Comparison of ENCODE assay signal across 8 mouse cellular contexts in the genomic region with DNA sequence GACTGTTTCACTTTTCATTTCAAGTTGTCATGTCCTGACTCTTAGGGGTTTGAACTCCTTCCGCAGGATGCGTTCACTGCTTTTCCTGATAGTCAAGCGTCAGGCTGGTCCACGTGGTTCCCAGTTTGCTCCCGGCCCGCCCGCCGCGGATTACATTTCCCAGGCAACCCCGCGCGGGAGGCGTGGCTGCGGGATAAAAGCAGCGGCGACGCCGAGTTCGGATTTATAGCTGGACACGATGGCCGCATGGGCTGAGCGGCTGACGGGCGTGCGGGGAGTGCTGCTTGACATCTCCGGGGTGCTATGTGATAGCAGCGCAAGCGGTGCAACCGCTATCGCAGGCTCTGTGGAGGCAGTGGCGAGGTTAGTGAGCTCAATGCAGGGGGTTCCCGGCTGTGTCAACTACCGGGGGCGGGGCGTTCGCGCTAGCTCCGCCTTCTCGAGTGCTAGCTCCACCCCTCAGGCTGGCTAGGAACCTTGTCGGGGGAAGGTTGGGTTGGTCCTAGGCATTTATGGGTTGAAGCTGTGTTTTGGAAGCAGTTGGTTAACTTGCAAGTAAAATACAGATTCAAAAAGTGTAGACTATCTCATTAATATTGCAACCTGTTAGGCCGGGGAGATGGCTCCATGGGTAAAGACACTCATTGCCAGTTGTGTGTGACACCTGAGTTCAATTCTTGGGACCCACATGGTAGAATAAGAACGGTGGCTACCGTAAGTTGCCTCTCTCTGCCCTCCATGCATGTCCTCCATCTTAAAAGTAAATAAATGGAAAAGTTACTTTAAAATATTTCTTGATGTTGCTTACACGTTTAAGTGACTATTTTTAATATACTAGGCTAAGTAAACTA. TPM values are rescaled to one million over a fixed set of nuclear protein-coding genes. Genes with fewer than 3 reads are reported as not detected.
A peak's percentile ranks its signal among the peaks of the same experiment; 100 is the strongest.
DNase-seq lines count a peak whose midpoint lies in the region; ATAC-seq and TF ChIP-seq lines count a peak whose summit lies in the region.

A gene (plus strand): TSS at position 171 of the 851 bp plus-strand sequence.

- H3K9me3 ChIP-seq in erythroblast, embryonic 14.5 days (ENCODE audit: control insufficient read depth, low read length), result no peaks in the 10 kb centered on the region
- no peaks in the 10 kb centered on the region for H3K9me3 ChIP-seq in heart, embryonic 11.5 days (replicated peaks; ENCODE audit: control insufficient read depth, low read length)
- no peaks in the 10 kb centered on the region for H3K9me3 ChIP-seq in kidney, embryonic 16.5 days (ENCODE audit: low read length)

- no peak within 1 kb of the TSS for H3K27ac ChIP-seq in heart, embryonic 11.5 days (ENCODE audit: low read depth, low read length)
- no peak within 1 kb of the TSS for H3K27ac ChIP-seq in kidney, embryonic 16.5 days (ENCODE audit: low read length)
- peak within 1 kb of the TSS; percentile 67 for H3K27ac ChIP-seq in liver, adult 2 months (replicated peaks; ENCODE audit: insufficient read depth, low read depth, low read length)

- H3K4me1 ChIP-seq in erythroblast, embryonic 14.5 days (ENCODE audit: control insufficient read depth), result peaks cover 24% of the 10 kb centered on the region
- H3K4me1 ChIP-seq in heart, embryonic 11.5 days (ENCODE audit: control insufficient read depth, insufficient read depth, low read length), result peaks cover 6% of the 10 kb centered on the region; the same call in 1 of the 2 replicates
- H3K4me1 ChIP-seq in kidney, embryonic 16.5 days (ENCODE audit: insufficient read depth, low read length), result peaks cover 12% of the 10 kb centered on the region
- peaks cover 2% of the 10 kb centered on the region; the same call in 1 of the 2 replicates for H3K4me1 ChIP-seq in liver, adult 2 months (ENCODE audit: control insufficient read depth, insufficient read depth, low read length)

- ATAC-seq in heart, embryonic 11.5 days (replicated peaks; ENCODE audit: insufficient number of reproducible peaks, low FRiP score, low TSS enrichment), result peak; percentile 79
- ATAC-seq in kidney, embryonic 16.5 days (ENCODE audit: low FRiP score, low TSS enrichment), result peak; percentile 87
- ATAC-seq in monocyte, adult 5-6 weeks (replicated peaks; ENCODE audit: insufficient number of reproducible peaks, low FRiP score, low TSS enrichment, poor library complexity, severe bottlenecking), result peak; percentile 76

- H3K79me2 ChIP-seq in liver, adult 2 months (ENCODE audit: control insufficient read depth, insufficient read depth, low read length), result peaks cover 2% of the 10 kb centered on the region; the same call in 1 of the 2 replicates

- H3K4me3 ChIP-seq in erythroblast, embryonic 14.5 days (replicated peaks), result peak within 1 kb of the TSS; percentile 71
- H3K4me3 ChIP-seq in heart, embryonic 11.5 days (ENCODE audit: low read depth, low read length), result peak within 1 kb of the TSS; percentile 57
- peak within 1 kb of the TSS; percentile 67 for H3K4me3 ChIP-seq in kidney, embryonic 16.5 days (ENCODE audit: low read length)
- H3K4me3 ChIP-seq in liver, adult 2 months (ENCODE audit: insufficient read depth, low read depth, low read length), result peak within 1 kb of the TSS; percentile 87

- H3K27me3 ChIP-seq in erythroblast, embryonic 14.5 days (ENCODE audit: control insufficient read depth), result peaks cover 23% of the 10 kb centered on the region
- H3K27me3 ChIP-seq in heart, embryonic 11.5 days (ENCODE audit: control insufficient read depth, insufficient read depth, low read length), result peaks cover 2% of the 10 kb centered on the region; the same call in 1 of the 2 replicates
- H3K27me3 ChIP-seq in kidney, embryonic 16.5 days (ENCODE audit: insufficient read depth, low read length), result 0 out of 2 replicates have a peak, but pooled peaks cover 5% of the 10 kb centered on the region
- no peaks in the 10 kb centered on the region for H3K27me3 ChIP-seq in liver, adult 2 months (ENCODE audit: control insufficient read depth, insufficient read depth, low read length)

- DNase-seq in CD4-positive, CD25-positive, alpha-beta regulatory T cell, adult 2 months (ENCODE audit: low read depth, low spot score), result peak; percentile 91
- peak; percentile 46 for DNase-seq in brain, embryonic 18.5 days (ENCODE audit: low read depth, low spot score)
- DNase-seq in liver, adult 2 months (ENCODE audit: extremely low read depth, low read depth, low spot score), result peak; percentile 64
- DNase-seq in spleen, postnatal 36 days (ENCODE audit: low spot score in 2 of 2), result peak; percentile 63 to 69

- 7% methylated on average over 44 of the region's 44 CpGs for WGBS in heart, embryonic 11.5 days (ENCODE audit: insufficient replicate concordance)
- 7% methylated on average over 44 of the region's 44 CpGs for WGBS in kidney, embryonic 16.5 days
- 7% methylated on average over 44 of the region's 44 CpGs for WGBS in liver, adult 2 months

- H3K36me3 ChIP-seq in erythroblast, embryonic 14.5 days (ENCODE audit: control insufficient read depth), result no peaks in the 10 kb centered on the region
- H3K36me3 ChIP-seq in heart, embryonic 11.5 days (ENCODE audit: control insufficient read depth, insufficient read depth, low read length), result no peaks in the 10 kb centered on the region
- H3K36me3 ChIP-seq in kidney, embryonic 16.5 days (ENCODE audit: insufficient read depth, low read length), result no peaks in the 10 kb centered on the region
- H3K36me3 ChIP-seq in liver, adult 2 months (ENCODE audit: control insufficient read depth, insufficient read depth, low read length), result no peaks in the 10 kb centered on the region

- no peak for TF ChIP-seq CTCF in liver, adult 2 months (IDR thresholded peaks at IDR 0.05; ENCODE audit: low read depth, low read length)

- peak within 1 kb of the TSS; percentile 74 for H3K4me2 ChIP-seq in heart, embryonic 11.5 days
- peak within 1 kb of the TSS; percentile 70 for H3K4me2 ChIP-seq in kidney, embryonic 16.5 days (replicated peaks; ENCODE audit: low read depth, low read length)

- H3K9ac ChIP-seq in heart, embryonic 11.5 days (ENCODE audit: low read depth, low read length), result peak within 1 kb of the TSS; percentile 68
- peak within 1 kb of the TSS; percentile 73 for H3K9ac ChIP-seq in kidney, embryonic 16.5 days (replicated peaks; ENCODE audit: low read length)
- H3K9ac ChIP-seq in liver, adult 2 months (ENCODE audit: low read depth, low read length), result peak within 1 kb of the TSS; percentile 80

- TF ChIP-seq POLR2A in liver, adult 2 months (IDR thresholded peaks at IDR 0.05; ENCODE audit: extremely low read depth, insufficient read depth, low read length), result 0 out of 2 replicates have a peak, but pooled peaks have one; percentile 47

RNA-seq across cellular contexts. Expression of the gene that starts here (rescaled TPM):
- 0.09 and 0.12 TPM in 2 replicates for polyA plus RNA-seq in erythroblast, embryonic 14.5 days (2012)
- polyA plus RNA-seq in heart, embryonic 11.5 days (2014; fragmentation: Nextera tagmentation; extraction: Ambion mirVana), result 21.2 and 21.9 TPM in 2 replicates
- 23.1 and 24.3 TPM in 2 replicates for polyA plus RNA-seq in kidney, embryonic 16.5 days (2015; fragmentation: Nextera tagmentation; extraction: Ambion mirVana)
- total RNA-seq in liver, adult 2 months (2014; rRNA removed), result 55.4 and 60.2 TPM in 2 replicates
- polyA plus RNA-seq in liver, adult 2 months (2012; rRNA removed), result 137 and 166 TPM in 2 replicates
- 2.8 to 6.0 TPM (median 4.2 TPM) in 3 replicates for total RNA-seq in monocyte, adult 5-6 weeks (2017)

Comparison
In these comparisons a context has a peak if more than half of its experiments do, and no peak if none do; other contexts are left out.
1. RNA of the gene that starts here (polyA plus RNA-seq): 137 to 166 TPM in liver, adult 2 months, 23.1 to 24.3 TPM in kidney, embryonic 16.5 days and 21.2 to 21.9 TPM in heart, embryonic 11.5 days; 0.09 to 0.12 TPM in erythroblast, embryonic 14.5 days; every median in the first group is over 10 times any median in the second.
2. Peak in every context shown above with its lines, with median percentiles within 50 percentile points of each other: DNase-seq, H3K4me3 ChIP-seq, ATAC-seq and H3K9ac ChIP-seq.